Mouse (Mus musculus): ENCODE measurements around the gene Garem2.
"Not testable (repeated sequence)": the region's sequence is repeated elsewhere in the genome, so short reads cannot be mapped to it uniquely, and the experiment has no call there.

Garem2 gene

GRCm38 (mm10) chr5:30104841-30105667 lies at the start of gene Garem2:
Gene Garem2, plus strand, starts transcription at chr5:30105161.
- peak; percentile 66 for DNase-seq (ENCODE audit: extremely low spot score, low spot score)

GRCm38 (mm10) chr5:30058216-30058731 lies 46.7 kb upstream of the Garem2 start:
- no peak for DNase-seq (ENCODE audit: extremely low spot score, low spot score)

- not testable (repeated sequence) for DNase-seq (ENCODE audit: extremely low spot score, low spot score)
Observed at GRCm38 (mm10) chr5:30059607-30060006, 45.4 kb upstream of the Garem2 start.

DNA sequence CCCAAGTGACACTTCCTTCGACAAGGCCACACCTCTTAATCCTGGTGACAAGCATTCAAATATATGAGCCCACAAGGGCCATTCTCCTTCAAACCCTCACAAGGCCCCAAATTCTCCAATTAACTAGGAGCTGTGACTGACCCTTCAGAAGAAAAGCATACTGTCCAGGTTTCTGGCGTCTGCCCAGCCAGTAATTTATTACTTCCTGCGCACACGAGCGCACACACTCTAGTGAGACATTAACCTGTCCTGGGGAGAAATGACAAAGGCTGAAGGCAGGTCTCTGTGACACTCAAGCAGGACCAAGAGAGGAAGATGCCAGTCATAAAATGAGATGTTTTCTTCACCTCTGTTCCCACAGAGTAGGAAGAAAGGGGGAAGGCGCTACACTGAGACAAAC lies 37.2 kb upstream of the Garem2 start:
- no peak for DNase-seq (ENCODE audit: extremely low spot score, low spot score)

DNA sequence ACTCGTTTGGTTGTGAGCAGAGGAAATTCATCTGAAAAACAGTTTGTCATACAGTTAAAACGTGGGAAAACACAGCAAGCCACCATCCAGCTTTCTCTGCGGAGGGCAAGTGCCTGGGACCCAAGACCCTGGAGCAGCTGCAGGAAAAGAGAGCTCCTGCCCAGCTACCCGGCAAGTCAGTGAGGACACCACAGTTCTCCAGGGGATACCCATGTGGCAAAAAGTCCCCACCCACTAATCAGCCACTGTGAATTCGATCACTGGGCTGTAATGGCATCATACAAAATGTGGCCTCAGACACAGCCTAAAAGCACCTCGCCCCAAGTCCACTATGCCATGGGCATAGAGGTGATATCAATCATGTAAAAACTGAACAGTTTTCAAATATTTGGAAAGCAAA lies 33.3 kb upstream of the Garem2 start:
- no peak for DNase-seq (ENCODE audit: extremely low spot score, low spot score)

DNA sequence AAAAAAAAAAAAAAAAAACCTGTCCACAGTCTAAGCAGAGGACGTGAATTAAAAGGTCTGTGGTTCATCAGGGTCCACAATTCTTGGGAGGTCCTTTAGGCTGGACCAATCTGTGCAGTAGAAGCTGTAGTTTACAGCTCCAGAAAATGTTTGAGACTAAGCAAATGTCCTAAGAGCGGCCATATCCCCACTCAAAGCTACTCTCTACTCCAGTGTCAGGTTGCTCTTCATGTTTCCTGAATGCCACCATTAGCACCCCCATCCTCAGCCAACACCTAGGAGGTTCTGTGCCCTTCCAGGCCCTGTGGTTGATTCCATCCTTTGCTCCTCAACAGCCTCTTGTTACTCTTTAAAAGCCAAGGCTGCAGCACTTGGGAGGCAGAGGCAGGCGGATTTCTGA lies 32.6 kb upstream of the Garem2 start:
- DNase-seq (ENCODE audit: extremely low spot score, low spot score) = no peak

- DNase-seq (ENCODE audit: extremely low spot score, low spot score) = peak; percentile 88
Observed at GRCm38 (mm10) chr5:30072825-30073821, 31.8 kb upstream of the Garem2 start, which contains the start of gene Tyms. Gene Tyms, minus strand, starts transcription at chr5:30073617.

GRCm38 (mm10) chr5:30092701-30093100 lies 12.3 kb upstream of the Garem2 start:
- no peak for DNase-seq (ENCODE audit: extremely low spot score, low spot score)

GRCm38 (mm10) chr5:30094399-30094798 lies 10.6 kb upstream of the Garem2 start:
- DNase-seq (ENCODE audit: extremely low spot score, low spot score) = no peak

DNA sequence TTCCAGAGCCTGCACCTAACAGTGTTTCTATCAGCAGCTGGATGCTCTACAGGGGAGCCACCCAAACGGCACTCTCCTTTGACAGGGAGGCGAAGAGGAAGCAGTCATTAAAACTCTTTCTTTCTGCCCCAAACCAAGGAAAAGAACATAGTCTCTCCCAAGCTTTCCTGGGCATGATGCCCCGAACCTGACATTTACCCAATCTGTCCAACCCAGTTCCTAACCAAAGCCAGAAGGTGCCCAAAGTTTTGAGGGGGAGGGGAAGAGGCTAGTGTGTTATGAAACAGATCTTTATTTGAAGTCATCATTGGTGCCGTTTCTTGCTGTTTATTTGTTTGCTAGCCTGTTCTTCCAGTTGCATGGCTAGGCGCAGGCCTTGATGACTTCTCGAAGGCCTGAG lies 9.2 kb upstream of the Garem2 start:
- DNase-seq (ENCODE audit: extremely low spot score, low spot score) = no peak

DNA sequence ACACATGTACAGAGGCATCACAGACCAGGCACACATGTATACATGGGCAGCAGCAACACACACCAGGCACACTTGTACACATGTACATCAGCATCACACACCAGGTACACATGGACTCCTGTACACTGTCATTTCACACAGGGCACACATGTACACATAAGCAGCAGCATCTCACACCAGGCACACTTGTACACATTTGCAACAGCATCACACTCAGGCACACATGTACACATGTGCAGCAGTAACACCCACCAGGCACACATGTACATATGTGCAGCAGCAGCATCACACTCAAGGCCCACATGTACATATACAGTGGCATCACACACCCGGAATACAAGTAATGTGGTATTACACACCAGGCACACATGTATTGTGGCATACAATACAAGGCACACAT lies 6.7 kb upstream of the Garem2 start:
- no peak for DNase-seq (ENCODE audit: extremely low spot score, low spot score)

GRCm38 (mm10) chr5:30103340-30103739 lies 1.6 kb upstream of the Garem2 start:
- DNase-seq (ENCODE audit: extremely low spot score, low spot score) = no peak

- DNase-seq (ENCODE audit: extremely low spot score, low spot score) = peak; percentile 63
Observed at GRCm38 (mm10) chr5:30104339-30104738, 622 bp upstream of the Garem2 start.

GRCm38 (mm10) chr5:30105668-30106300 lies 823 bp downstream of the Garem2 start, which contains the start of gene 3110082J24Rik:
Gene 3110082J24Rik, minus strand, starts transcription at chr5:30106086.
- DNase-seq (ENCODE audit: extremely low spot score, low spot score) = peak; percentile 49

DNA sequence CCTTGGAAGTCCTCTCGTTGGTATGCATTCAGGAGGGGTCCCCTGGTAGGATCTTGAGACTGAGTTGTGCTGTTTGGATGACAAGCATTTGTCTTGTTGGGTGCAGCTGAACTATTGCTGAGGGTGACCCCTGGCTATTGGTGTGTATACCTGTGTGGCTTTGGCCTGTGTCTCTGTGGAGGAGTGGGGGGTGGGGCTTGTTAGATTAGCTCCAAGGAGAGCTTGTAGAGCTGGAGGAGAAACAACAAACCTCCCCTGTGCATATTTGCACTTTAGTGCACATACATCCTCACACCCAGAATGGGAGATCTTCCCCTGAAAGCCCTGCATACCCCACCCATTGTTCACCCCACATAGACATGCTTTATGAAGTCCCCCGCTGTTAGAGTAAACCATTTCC lies 1.8 kb downstream of the Garem2 start:
- DNase-seq (ENCODE audit: extremely low spot score, low spot score) = no peak

DNA sequence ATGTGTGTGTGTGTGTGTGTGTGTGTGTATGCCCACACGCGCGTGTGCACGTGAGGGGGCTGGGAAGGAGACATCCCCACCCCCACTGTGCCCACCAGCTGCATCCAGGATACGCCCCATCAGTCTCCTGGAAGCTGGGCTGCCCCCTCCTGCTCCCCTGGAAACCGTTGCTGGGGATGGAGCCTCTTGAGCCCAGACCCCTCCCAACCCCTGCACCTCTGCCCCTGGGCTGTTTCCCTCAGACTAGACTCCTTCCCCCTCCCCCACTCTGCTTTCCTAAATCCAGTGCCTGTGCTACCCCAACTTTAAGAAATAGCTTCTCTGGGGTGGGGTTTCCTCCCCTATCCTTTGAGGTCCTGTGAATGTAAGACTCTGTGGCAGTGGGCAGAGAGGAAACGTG lies 2.2 kb downstream of the Garem2 start:
- DNase-seq (ENCODE audit: extremely low spot score, low spot score) = peak; percentile 42

DNA sequence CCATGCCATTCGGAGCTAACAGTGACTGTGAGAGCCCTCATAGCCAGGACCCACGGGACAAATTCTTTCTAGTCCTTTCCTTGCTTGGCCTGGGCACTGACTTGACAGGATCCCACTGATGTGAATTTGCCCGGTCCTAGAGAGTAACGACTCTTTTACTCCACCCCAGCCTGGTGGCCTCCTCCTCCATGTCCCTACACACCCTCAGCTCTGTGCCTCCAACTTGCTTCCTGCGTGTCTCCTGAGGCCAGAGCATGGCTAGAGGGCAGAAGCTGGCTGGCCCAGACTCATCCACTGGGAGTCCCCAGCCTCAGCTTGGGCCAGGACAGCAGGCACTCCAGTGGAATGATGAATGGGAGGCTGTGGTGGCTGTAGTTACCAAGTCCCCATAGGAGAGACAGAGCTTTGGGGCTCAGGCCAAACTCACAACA lies 2.7 kb downstream of the Garem2 start:
- DNase-seq (ENCODE audit: extremely low spot score, low spot score) = peak; percentile 51

- DNase-seq (ENCODE audit: extremely low spot score, low spot score) = no peak
Observed at GRCm38 (mm10) chr5:30108233-30108632, 3.3 kb downstream of the Garem2 start.

GRCm38 (mm10) chr5:30109899-30110298 lies 4.9 kb downstream of the Garem2 start:
- no peak for DNase-seq (ENCODE audit: extremely low spot score, low spot score)

DNA sequence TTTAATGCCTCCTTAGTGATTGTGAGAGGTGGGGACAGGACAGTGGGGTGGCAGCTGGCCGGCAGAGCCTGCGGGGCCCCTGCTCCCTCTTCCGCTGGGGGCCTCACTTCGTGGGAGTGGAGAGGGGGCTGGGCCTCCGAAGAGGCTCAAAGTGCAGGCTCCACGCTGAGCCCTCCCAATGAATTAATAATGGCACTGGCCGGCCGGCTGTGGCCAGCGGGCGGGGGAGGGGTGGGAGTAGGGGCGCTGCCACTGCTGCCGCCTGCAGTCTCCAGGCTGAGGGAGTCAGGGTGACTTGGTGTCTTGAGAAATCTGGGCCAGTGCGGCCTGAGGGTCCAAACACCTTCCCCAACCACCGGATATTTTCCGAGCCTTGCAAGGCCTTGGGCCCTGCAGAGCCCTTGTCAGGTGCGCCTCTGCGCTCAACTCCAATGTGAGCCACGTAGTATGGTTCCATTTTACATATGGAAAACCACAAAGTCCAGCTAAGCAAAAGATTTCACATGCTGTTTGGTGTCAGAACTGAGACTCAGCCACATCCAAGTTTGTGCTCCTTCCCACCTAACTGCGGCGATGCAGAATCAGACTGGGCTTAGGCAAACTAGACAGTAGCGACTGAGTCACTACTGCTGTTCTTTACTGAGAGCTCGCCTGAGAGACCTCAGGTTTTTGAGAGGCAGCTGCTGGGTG lies 5.6 kb downstream of the Garem2 start:
- DNase-seq (ENCODE audit: extremely low spot score, low spot score) = peak; percentile 61

- DNase-seq (ENCODE audit: extremely low spot score, low spot score) = peak; percentile 81
Observed at GRCm38 (mm10) chr5:30111126-30111525, 6.2 kb downstream of the Garem2 start.

All from neural tube, embryonic 10.5 days (tissue).